Mouse (Mus musculus): Measurements from ENCODE around the gene Med26.

The Med26 gene

GRCm38 (mm10) chr8:72547122-72547801 is 808 bp downstream of the Med26 start:
- peak in 1 of 2 experiments; percentile 20 for DNase-seq

- peak in 1 of 2 experiments; percentile 13 for DNase-seq
These were observed 8.8 kb downstream of the Med26 start for GRCm38 (mm10) chr8:72539234-72539633.

- DNase-seq: no peak
These were observed 13.2 kb downstream of the Med26 start for GRCm38 (mm10) chr8:72534888-72535287.

GRCm38 (mm10) chr8:72532103-72532502 is 16.0 kb downstream of the Med26 start:
- no peak for DNase-seq

- DNase-seq: no peak
These were observed 26.2 kb downstream of the Med26 start for GRCm38 (mm10) chr8:72521888-72522287.

- no peak for DNase-seq
These were observed 30.6 kb downstream of the Med26 start for GRCm38 (mm10) chr8:72517421-72517988.

- DNase-seq: no peak
These were observed 34.9 kb downstream of the Med26 start for GRCm38 (mm10) chr8:72513158-72513557.

- no peak for DNase-seq
These were observed 35.4 kb downstream of the Med26 start for GRCm38 (mm10) chr8:72512648-72513047.

- DNase-seq: no peak
These were observed 40.6 kb downstream of the Med26 start for GRCm38 (mm10) chr8:72507505-72507904.

GRCm38 (mm10) chr8:72504637-72505314 is 43.3 kb downstream of the Med26 start:
- DNase-seq: no peak

- no peak for DNase-seq
These were observed 43.9 kb downstream of the Med26 start for GRCm38 (mm10) chr8:72504137-72504536.

GRCm38 (mm10) chr8:72500521-72500931 is 47.5 kb downstream of the Med26 start:
- no peak for DNase-seq

- DNase-seq: no peak
These were observed 48.4 kb downstream of the Med26 start for GRCm38 (mm10) chr8:72499521-72500284.

GRCm38 (mm10) chr8:72498527-72498926 is 49.5 kb downstream of the Med26 start:
- DNase-seq: no peak

GRCm38 (mm10) chr8:72497911-72498310 is 50.2 kb downstream of the Med26 start:
- no peak for DNase-seq

- DNase-seq: no peak
These were observed 51.9 kb downstream of the Med26 start for GRCm38 (mm10) chr8:72496217-72496616.

GRCm38 (mm10) chr8:72495411-72496111 is 52.5 kb downstream of the Med26 start:
- DNase-seq: peak; percentile 41

- DNase-seq: no peak
These were observed 54.7 kb downstream of the Med26 start for GRCm38 (mm10) chr8:72493381-72493780.

GRCm38 (mm10) chr8:72492622-72493081 is 55.4 kb downstream of the Med26 start:
- peak; percentile 99 to 100 for DNase-seq

GRCm38 (mm10) chr8:72491680-72492621 is 56.1 kb downstream of the Med26 start, which contains the start of gene Slc35e1:
TSS of gene Slc35e1 (minus strand) at chr8:72492614.
- DNase-seq: peak; percentile 22 to 48

- peak in 1 of 2 experiments; percentile 42 for DNase-seq
These were observed 57.1 kb downstream of the Med26 start for GRCm38 (mm10) chr8:72491017-72491416.

Measured in kidney, postnatal 36 days (tissue).